Mouse (Mus musculus): ENCODE measurements at regions not wholly inside any gene's neighbourhood (a gene's known extent, or its start where the extent isn't known, plus 50 kb on each side); places are given as distances from the start of the nearest gene placed in this dataset.

DNA sequence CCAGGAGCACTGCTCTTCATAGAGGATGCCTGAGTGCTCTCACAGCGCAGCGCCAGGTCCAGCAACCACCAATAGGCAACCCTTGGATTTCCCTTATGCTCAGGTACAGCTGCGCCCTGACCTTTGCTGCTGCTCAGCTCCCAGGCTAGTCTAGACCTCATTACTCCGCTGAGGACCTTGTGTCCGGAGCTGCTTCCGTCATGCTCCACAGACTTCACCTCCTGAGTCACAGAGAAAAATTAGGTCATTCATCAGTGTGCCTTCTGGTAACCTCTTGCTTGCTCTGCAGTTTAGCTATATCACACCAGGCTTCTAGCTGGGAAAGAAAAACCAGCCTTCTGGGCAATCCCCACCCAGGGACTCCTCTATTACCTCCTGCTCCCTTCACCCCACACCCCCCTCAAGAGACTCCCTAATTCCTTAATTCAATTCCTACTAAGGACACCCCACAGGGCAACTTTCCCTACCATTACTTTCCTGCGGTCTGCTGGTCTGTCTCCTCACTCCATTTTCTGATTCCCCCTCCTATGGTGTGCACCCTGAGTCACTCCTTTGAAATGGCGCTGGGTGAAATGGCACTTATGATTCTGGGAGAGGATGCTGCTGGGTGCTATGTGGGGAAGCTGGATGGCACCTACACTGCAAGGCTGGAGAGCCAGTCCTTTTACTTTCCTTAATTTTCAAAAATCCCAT lies 835.0 kb upstream of the Car8 start:
- TF ChIP-seq CTCF (IDR thresholded peaks at IDR 0.05), result no peak
- no peak for DNase-seq
- no peak overlapping the region for H3K4me3 ChIP-seq
- H3K27ac ChIP-seq, result no peak overlapping the region
- intact Hi-C loops (cut with DNase I), result no loop called here

DNA sequence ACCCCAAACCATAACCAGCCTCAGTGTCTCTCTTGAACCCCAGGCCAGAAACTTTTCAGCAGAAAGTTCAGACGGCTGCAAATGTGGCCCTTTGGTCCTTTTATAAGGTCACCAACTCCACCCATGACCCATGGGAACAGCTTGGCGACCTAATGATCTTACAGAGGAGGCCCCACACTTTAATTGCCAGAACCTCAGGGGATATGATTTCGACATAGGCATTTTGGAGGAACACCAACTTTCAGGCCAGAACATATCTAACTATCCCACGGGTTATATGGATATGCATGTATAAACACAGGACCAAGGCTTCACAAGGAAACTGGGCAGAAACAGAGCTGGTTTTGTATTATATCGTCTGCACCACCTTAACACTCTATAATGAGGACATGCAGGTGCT lies 833.5 kb upstream of the Car8 start:
- Histone ChIP-seq H3K4me3 (no peak overlapping the region), H3K27ac (no peak overlapping the region)
- intact Hi-C loops (cut with DNase I), result no loop called here
- no peak for DNase-seq
- TF ChIP-seq CTCF (IDR thresholded peaks at IDR 0.05), result no peak

DNA sequence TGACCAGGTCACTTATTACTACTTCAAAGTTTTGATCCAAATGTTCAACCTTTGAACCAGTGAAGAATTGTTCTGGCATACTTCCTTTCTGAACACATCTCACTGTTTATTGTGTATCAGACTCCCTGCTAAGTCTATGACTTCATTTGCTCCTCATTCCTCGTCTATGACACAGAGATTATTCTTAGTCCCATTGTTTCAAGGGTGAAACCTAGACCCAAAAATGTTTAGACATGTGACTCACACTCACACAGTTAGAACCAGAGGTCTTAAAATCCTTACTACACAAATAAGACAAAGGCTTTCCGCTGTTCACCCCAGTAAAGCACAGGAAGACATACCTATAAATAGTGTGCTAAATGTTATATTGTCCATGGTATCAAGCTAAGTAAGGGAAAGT lies 829.0 kb upstream of the Car8 start:
- Histone ChIP-seq H3K27ac (0 out of 2 replicates have a peak overlapping the region, but pooled peaks have one; percentile 20), H3K4me3 (no peak overlapping the region)
- no peak for DNase-seq
- no peak for TF ChIP-seq CTCF (IDR thresholded peaks at IDR 0.05)
- intact Hi-C loops (cut with DNase I), result loop anchor here (2.0 kb wide), 1 partner anchor 27 kb away; no protein-coding TSS in a partner anchor

DNA sequence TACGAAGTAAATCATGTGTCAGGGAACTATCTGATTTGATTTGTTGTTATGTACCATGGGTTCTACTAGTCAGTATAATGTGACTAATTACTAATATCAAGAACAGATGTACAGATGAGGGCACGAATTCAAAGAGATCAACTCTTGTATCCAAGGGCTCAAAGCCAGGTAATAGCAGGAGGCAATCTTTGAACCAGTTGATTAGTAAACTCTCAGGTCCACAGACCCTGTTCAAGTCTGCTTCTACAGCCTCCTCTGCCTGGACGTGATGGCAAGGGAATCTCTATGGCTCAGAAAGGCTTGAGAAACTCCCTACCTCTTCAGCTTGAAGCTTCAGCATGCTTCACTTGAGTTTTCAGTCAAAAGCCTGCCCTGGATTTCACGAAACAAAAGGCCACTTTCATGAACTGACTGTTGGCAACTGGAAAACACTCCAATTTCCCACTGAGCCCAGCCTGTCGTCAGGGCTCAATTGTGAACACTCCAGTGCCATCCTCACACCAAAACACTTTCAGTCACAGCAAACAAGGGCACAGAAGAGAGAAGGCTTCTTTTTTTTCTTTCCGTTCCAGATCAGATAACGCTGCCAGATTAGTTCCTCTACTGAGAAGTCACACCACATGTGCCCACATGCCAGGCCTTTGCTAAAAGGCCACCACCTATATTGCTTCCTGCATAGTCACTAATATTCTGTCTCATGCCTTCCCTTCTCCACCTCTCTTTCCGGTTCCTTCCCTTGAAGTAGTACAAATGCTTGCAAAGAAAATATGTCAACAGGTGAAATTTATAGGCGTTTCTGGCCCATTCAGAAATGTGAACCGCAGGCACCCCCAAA lies 827.4 kb upstream of the Car8 start:
- Histone ChIP-seq H3K27ac (peak overlapping the region; percentile 85), H3K4me3 (no peak overlapping the region)
- intact Hi-C loops (cut with DNase I), result loop anchor here (2.0 kb wide), 1 partner anchor 29 kb away; no protein-coding TSS in a partner anchor
- TF ChIP-seq CTCF (IDR thresholded peaks at IDR 0.05), result no peak
- DNase-seq, result no peak

DNA sequence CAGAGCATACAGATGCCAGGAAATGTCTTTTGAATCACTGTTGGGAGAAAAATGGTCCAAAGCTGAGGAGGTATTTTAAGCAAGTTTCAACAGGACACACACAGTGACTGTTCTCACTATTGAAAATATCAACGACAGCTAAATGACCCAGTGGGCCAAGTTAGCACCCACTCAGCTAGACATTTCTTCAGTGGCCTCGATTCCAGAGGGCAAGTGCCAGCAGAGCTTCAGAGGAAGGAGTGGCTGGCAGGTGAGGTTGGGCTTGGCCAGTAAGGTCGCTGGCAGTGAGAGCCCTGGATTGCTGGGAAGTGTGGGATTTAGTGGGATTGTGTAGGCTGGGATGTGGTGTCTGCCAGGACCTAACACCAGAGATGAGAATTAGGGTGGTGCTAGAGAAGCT lies 823.1 kb upstream of the Car8 start:
- Histone ChIP-seq H3K27ac (peak overlapping the region; percentile 67), H3K4me3 (no peak overlapping the region)
- no peak for TF ChIP-seq CTCF (IDR thresholded peaks at IDR 0.05)
- intact Hi-C loops (cut with DNase I), result no loop called here
- no peak for DNase-seq

DNA sequence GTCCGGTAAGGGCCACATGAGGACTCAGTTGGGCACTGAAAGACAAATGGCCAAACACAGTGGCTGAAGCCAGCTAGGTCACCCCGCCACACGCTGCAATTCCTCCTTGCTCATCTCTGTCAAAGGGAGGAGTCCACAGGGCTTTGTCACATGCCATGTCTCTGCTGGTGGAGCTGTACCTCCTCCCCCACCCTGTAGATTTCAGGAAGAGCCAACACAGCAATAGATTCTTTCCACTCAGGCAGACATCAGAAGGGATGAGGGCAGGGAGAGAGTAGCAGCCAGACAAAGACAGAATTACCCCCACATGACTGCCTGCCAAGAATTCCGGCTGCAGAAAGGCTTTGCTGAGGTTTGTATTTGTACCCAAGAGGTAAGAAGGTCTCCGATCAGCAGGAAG lies 821.4 kb upstream of the Car8 start:
- Histone ChIP-seq H3K4me3 (peak overlapping the region; percentile 42), H3K27ac (peak overlapping the region; percentile 93)
- no peak for TF ChIP-seq CTCF (IDR thresholded peaks at IDR 0.05)
- intact Hi-C loops (cut with DNase I), result no loop called here
- DNase-seq, result peak; percentile 61

DNA sequence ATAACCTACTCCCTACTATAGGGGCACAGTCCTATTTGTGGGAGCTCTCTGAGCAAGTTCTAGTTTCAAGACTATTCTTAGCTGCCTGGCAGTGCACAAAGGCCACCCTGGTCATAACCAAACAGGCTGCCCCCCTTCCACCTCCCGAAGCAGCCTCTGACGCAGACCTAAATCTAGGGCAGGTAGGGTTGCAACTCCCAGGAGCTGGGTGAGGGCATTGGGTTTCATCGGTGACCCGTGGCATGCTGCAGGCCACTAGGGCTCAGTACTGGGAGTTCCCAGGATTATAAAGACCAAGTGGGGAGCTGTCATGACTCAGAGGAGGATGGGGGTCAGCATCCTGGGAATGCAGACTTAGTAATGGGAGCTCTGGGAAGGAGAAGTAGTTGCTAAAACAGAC lies 818.8 kb upstream of the Car8 start:
- TF ChIP-seq CTCF (IDR thresholded peaks at IDR 0.05), result no peak; the same call in 1 of the 2 replicates
- Histone ChIP-seq H3K27ac (peak overlapping the region; percentile 93), H3K4me3 (no peak overlapping the region)
- intact Hi-C loops (cut with DNase I), result loop anchor here (2.0 to 10.0 kb wide), 4 partner anchors 37 to 587 kb away; no protein-coding TSS in a partner anchor
- peak; percentile 93 for DNase-seq

DNA sequence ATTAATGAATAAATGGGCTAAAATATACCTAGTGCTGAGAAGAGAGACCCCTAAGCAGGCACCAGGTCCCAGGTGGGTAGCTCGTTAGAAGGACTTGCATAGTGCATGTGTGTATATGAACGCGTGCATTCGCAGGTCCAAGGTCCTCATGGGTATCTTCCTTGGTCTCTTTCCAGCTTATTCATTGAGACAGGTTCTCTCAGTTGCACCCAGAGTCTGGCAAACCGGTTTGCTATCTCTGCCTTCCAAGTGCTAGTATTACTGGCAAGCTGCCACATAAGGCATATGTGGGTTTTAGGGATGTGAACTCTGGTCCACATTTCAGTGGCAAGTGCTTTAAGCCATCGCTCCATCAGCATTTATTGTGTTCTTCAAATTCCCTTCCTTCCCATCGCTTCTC lies 818.3 kb upstream of the Car8 start:
- peak; percentile 42 for DNase-seq
- Histone ChIP-seq H3K27ac (peak overlapping the region; percentile 92), H3K4me3 (no peak overlapping the region)
- TF ChIP-seq CTCF (IDR thresholded peaks at IDR 0.05), result no peak
- intact Hi-C loops (cut with DNase I), result loop anchor here (2.0 to 10.0 kb wide), 3 partner anchors 38 to 588 kb away; no protein-coding TSS in a partner anchor

DNA sequence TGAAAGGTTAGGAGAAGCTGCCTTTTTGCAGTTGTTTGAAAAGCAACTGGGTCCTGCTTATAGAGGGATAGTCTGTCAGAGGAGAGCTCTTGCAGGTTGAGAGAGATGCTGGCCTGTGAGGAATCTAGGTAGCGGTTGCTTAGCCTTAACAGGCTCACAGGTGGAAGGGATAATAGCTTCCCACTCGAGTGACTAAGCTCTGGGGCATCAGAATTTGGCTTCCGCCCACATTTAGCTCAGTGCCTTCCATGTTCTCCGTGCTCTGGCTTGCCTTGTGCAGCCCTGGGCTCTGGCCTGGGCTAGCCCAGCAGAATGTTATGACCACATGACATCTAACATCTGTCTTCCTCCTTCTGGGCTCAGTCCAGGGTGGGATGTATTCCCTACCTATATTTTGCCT lies 817.0 kb upstream of the Car8 start:
- DNase-seq, result no peak
- Histone ChIP-seq H3K27ac (peak overlapping the region; percentile 92), H3K4me3 (no peak overlapping the region)
- intact Hi-C loops (cut with DNase I), result loop anchor here (2.0 to 10.0 kb wide), 3 partner anchors 39 to 589 kb away; no protein-coding TSS in a partner anchor
- TF ChIP-seq CTCF (IDR thresholded peaks at IDR 0.05), result no peak

DNA sequence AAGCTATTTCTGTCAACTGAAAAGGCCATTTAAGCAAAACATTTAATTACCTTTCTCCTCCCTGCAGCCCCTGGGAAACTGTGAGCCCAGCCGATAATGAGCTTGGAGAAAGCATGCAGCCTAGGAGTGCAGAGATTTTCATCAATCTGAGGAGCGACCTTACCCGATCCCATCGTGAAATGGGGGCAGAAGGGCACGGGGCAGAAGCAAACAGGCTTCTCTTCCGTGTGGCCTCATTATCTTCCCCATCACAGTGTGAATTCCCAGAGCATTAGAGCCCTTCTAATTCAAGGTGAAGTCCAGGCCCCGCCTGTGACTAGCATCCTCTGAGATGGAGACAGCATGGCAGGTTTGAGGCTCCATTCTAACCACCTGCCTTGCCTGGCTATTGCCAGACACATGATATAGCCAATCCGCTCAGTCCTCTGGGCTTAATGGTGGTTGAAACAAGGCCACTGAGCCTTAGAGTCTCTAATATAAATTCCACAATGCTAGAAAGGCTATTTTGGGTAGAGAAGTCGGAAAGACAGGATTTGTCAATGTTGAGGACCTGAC lies 816.5 kb upstream of the Car8 start:
- no peak for DNase-seq
- intact Hi-C loops (cut with DNase I), result loop anchor here (10.0 kb wide), 1 partner anchor 589 kb away; no protein-coding TSS in a partner anchor

DNA sequence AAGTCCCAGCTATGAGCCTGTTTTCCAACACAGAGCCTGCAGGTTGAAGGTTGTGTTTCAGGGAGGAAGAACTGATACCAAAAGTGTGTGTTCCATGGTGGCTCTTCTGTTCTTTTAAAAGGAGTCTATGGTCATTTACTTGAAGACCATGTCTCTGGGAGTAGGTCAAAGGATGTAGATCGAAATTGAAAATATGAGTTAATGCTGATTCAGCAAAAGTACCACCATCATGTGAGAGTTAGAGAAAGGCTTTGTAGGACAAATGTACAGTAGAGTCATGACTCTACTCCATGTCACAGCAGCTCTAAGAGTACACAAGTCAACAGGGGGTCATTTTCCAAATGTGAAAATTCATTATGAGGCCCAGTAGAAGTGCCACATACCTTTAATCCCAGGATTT lies 810.0 kb upstream of the Car8 start:
- peak overlapping the region; percentile 76; the same call in 1 of the 2 replicates for H3K27ac ChIP-seq
- no peak overlapping the region for H3K4me3 ChIP-seq
- no peak for TF ChIP-seq CTCF (IDR thresholded peaks at IDR 0.05)
- intact Hi-C loops (cut with DNase I), result no loop called here
- DNase-seq, result no peak

More for the DNA sequence above, 816.5 kb upstream of the Car8 start:
- Histone ChIP-seq H3K4me3 (no peak overlapping the region), H3K27ac (peak overlapping the region; percentile 92)
- no peak for TF ChIP-seq CTCF (IDR thresholded peaks at IDR 0.05)

DNA sequence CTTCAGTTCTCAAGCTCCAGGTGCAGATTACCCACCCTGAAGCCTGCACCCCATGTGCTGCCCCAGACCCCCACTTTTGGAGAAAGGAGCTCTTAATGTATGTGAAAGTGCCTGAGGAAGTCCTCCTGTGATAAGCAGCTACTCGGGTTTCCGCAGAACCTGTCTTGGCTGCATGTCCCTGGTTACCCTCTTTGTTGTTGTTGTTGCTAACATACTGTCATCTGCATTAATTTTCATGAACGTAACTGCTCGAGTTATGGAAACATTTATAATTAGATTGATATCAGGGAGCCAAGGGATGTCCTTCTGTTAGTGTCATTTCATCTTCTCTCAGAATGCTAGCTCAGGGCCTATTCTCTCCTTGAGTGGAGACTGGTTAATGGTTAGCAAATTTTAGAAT lies 808.3 kb upstream of the Car8 start:
- intact Hi-C loops (cut with DNase I), result no loop called here
- TF ChIP-seq CTCF (IDR thresholded peaks at IDR 0.05), result no peak
- peak overlapping the region; percentile 76 for H3K27ac ChIP-seq
- H3K4me3 ChIP-seq, result no peak overlapping the region
- no peak for DNase-seq

DNA sequence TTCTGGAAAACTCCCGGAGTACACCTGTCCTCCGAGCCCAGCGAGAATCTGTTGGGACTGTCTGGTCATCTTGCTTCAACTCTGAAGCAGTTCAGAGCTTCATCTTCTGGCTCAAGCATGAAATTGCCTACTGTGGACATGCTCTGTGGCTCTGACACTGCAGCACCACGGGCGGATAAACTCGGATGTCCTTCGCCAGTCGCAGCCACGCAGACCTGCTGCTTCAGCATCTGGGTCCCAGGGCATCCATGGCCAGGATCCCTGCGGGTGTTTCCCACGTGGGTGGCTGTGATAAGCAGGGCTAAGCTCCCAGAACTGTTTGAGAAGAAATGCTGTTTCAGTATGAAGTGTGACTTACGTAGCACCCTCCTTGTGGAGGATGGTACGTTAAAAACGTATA lies 807.6 kb upstream of the Car8 start:
- Histone ChIP-seq H3K27ac (peak overlapping the region; percentile 76), H3K4me3 (no peak overlapping the region)
- TF ChIP-seq CTCF (IDR thresholded peaks at IDR 0.05), result no peak
- no peak for DNase-seq
- intact Hi-C loops (cut with DNase I), result no loop called here

Data from gastrocnemius, adult 2 months (tissue).